28 mouse cellular contexts compared by ENCODE assay signal in the genomic region with DNA sequence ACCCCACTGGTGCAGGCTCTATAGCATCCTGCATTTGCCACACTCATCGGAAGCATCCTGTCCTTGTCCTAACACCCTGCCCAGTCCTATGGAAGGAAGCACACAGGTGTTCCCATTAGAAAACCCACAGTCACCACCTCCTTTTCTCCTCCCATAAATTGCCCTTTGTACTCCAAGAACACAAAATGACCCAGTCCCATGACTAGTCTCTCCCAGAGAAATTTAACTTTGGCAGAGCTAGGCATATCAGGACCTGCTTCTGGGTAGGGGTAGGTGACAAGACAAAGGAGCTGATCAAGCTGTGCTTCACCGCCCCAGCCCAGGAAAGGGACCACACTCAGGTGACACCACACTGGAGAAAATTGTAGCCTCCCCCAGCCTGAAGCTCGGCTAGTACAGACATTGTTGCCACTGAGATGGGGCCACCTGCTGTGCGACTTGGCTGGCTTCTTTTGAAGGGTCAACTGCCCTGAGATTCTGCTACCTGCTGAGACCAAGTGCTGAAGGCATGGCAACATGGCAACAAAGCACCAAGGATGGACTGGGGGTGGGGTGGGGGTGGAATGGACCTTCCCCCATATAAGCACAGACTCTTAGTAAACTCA. TPM values are rescaled to one million over a fixed set of nuclear protein-coding genes. Genes with fewer than 3 reads are reported as not detected.
A peak's percentile ranks its signal among the peaks of the same experiment; 100 is the strongest.
DNase-seq lines count a peak whose midpoint lies in the region; ATAC-seq and TF ChIP-seq lines count a peak whose summit lies in the region.
"Had no signal": no experiment of that assay in that cellular context is flagged by ENCODE, and none has a peak within 500 bp of the region (broad histone marks: within the 10 kb centered on the region; RNA-seq: fewer than 3 reads in every experiment).

No protein-coding gene starts in this region.

- no peak overlapping the region for H3K4me2 ChIP-seq in midbrain, embryonic 11.5 days
- H3K4me2 ChIP-seq in midbrain, embryonic 15.5 days = no peak overlapping the region
- H3K4me2 ChIP-seq in kidney, embryonic 16.5 days (replicated peaks; ENCODE audit: low read depth, low read length) = no peak overlapping the region
- H3K4me2 ChIP-seq: embryonic facial prominence, embryonic 13.5 days; forebrain, embryonic 15.5 days; heart, embryonic 12.5 days; liver, embryonic 15.5 days had no signal

- in situ Hi-C loops in ES-E14 (cut with MboI; ENCODE audit: low sequenced_read_pairs in 2 of 2, unreplicated experiment in 2 of 2) = no loop called here

- peak; percentile 72 for DNase-seq in kidney, adult 11 months
- DNase-seq in kidney, postnatal 4 days = no peak
- peak; percentile 44 for DNase-seq in midbrain, embryonic 11.5 days (ENCODE audit: low spot score, missing footprints)
- DNase-seq in ES-E14 (ENCODE audit: low read depth, low spot score) = peak; percentile 54
- no peak for DNase-seq in heart, postnatal 25 days (ENCODE audit: low spot score)
- DNase-seq in left cerebral cortex, adult 18-20 months (ENCODE audit: low spot score in 2 of 2) = no peak
- DNase-seq: adrenal gland, postnatal 10 days; cerebellum, adult 2 months; cerebellum, postnatal 36 days; embryo, embryonic 11 days; heart, postnatal 10 days; layer of hippocampus, adult 9-11 months; liver; lung, postnatal 4 days; right cerebral cortex, postnatal 25 days; spleen, adult 18-20 months; thymus, postnatal 25 days had no signal

- peaks cover 2% of the 10 kb centered on the region; the same call in 1 of the 2 replicates for H3K27me3 ChIP-seq in midbrain, embryonic 11.5 days (ENCODE audit: control insufficient read depth, insufficient read depth, low read length)
- H3K27me3 ChIP-seq in midbrain, embryonic 15.5 days (replicated peaks) = no peaks in the 10 kb centered on the region
- H3K27me3 ChIP-seq in kidney, embryonic 16.5 days (ENCODE audit: insufficient read depth, low read length) = no peaks in the 10 kb centered on the region
- H3K27me3 ChIP-seq: forebrain, embryonic 15.5 days; heart, embryonic 12.5 days had no signal

- no peak overlapping the region for H3K9ac ChIP-seq in midbrain, embryonic 11.5 days (ENCODE audit: low read length)
- no peak overlapping the region for H3K9ac ChIP-seq in midbrain, embryonic 15.5 days
- no peak overlapping the region for H3K9ac ChIP-seq in ES-E14 (ENCODE audit: insufficient read depth, low read depth, low read length, poor library complexity, severe bottlenecking)
- no peak overlapping the region for H3K9ac ChIP-seq in kidney, embryonic 16.5 days (replicated peaks; ENCODE audit: low read length)
- H3K9ac ChIP-seq: embryonic facial prominence, embryonic 13.5 days; forebrain, embryonic 15.5 days; heart, embryonic 12.5 days; liver, embryonic 15.5 days had no signal

- H3K4me3 ChIP-seq in midbrain, embryonic 11.5 days (ENCODE audit: low read depth, low read length) = no peak overlapping the region
- no peak overlapping the region for H3K4me3 ChIP-seq in midbrain, embryonic 15.5 days
- no peak overlapping the region for H3K4me3 ChIP-seq in ES-E14 (ENCODE audit: insufficient read depth in 1 of 2, low read depth in 1 of 2, low read length in 2 of 2, poor library complexity in 1 of 2, severe bottlenecking in 1 of 2)
- H3K4me3 ChIP-seq in kidney, embryonic 16.5 days (ENCODE audit: low read length) = no peak overlapping the region
- H3K4me3 ChIP-seq: embryonic facial prominence, embryonic 13.5 days; erythroblast, embryonic 14.5 days; forebrain, embryonic 15.5 days; heart, embryonic 12.5 days; limb, embryonic 10.5 days; liver, embryonic 15.5 days had no signal

- intact Hi-C loops in heart, postnatal 25 days (cut with DNase I) = no loop called here

- 30% methylated on average over 4 of the region's 4 CpGs for WGBS in midbrain, embryonic 11.5 days
- 43% methylated on average over 4 of the region's 4 CpGs for WGBS in midbrain, embryonic 15.5 days
- WGBS in kidney, embryonic 16.5 days = 42% methylated on average over 4 of the region's 4 CpGs

- no peaks in the 10 kb centered on the region for H3K9me3 ChIP-seq in midbrain, embryonic 11.5 days (ENCODE audit: control insufficient read depth, low read length)
- H3K9me3 ChIP-seq in midbrain, embryonic 15.5 days = no peaks in the 10 kb centered on the region
- H3K9me3 ChIP-seq in ES-E14 (ENCODE audit: control insufficient read depth, insufficient read depth, low read depth, low read length) = no peaks in the 10 kb centered on the region
- no peaks in the 10 kb centered on the region for H3K9me3 ChIP-seq in kidney, embryonic 16.5 days (ENCODE audit: low read length)
- H3K9me3 ChIP-seq: embryonic facial prominence, embryonic 13.5 days; forebrain, embryonic 15.5 days; heart, embryonic 12.5 days; limb, embryonic 10.5 days; liver, embryonic 15.5 days had no signal

- no peaks in the 10 kb centered on the region for H3K36me3 ChIP-seq in midbrain, embryonic 11.5 days (ENCODE audit: control insufficient read depth, insufficient read depth, low read length)
- H3K36me3 ChIP-seq in midbrain, embryonic 15.5 days (replicated peaks) = no peaks in the 10 kb centered on the region
- no peaks in the 10 kb centered on the region for H3K36me3 ChIP-seq in ES-E14 (ENCODE audit: control insufficient read depth, insufficient read depth, low read length, poor library complexity, severe bottlenecking)
- no peaks in the 10 kb centered on the region for H3K36me3 ChIP-seq in kidney, embryonic 16.5 days (ENCODE audit: insufficient read depth, low read length)
- H3K36me3 ChIP-seq: embryonic facial prominence, embryonic 13.5 days; forebrain, embryonic 15.5 days; heart, embryonic 12.5 days; limb, embryonic 10.5 days; liver, embryonic 15.5 days had no signal

- no peak overlapping the region for H3K27ac ChIP-seq in midbrain, embryonic 11.5 days (ENCODE audit: low read depth, low read length)
- no peak overlapping the region for H3K27ac ChIP-seq in midbrain, embryonic 15.5 days
- H3K27ac ChIP-seq in ES-E14 (ENCODE audit: insufficient read depth, low read depth, low read length, poor library complexity, severe bottlenecking) = no peak overlapping the region
- no peak overlapping the region for H3K27ac ChIP-seq in kidney, embryonic 16.5 days (ENCODE audit: low read length)
- H3K27ac ChIP-seq: embryonic facial prominence, embryonic 13.5 days; forebrain, embryonic 15.5 days; hindbrain, postnatal 0 days; limb, embryonic 10.5 days; liver, embryonic 15.5 days had no signal

- ATAC-seq in midbrain, embryonic 11.5 days (ENCODE audit: low FRiP score) = no peak
- no peak for ATAC-seq in midbrain, embryonic 15.5 days (replicated peaks)
- peak; percentile 17; the same call in 1 of the 2 replicates for ATAC-seq in kidney, embryonic 16.5 days (ENCODE audit: low FRiP score, low TSS enrichment)
- ATAC-seq: forebrain, embryonic 15.5 days; hindbrain, postnatal 0 days; intestine, embryonic 16.5 days had no signal

- H3K4me1 ChIP-seq in midbrain, embryonic 11.5 days (ENCODE audit: control insufficient read depth, insufficient read depth, low read length) = peaks cover 2% of the 10 kb centered on the region; the same call in 1 of the 2 replicates
- H3K4me1 ChIP-seq in midbrain, embryonic 15.5 days = peaks cover 3% of the 10 kb centered on the region; the same call in 1 of the 2 replicates
- H3K4me1 ChIP-seq in ES-E14 (ENCODE audit: control insufficient read depth in 2 of 2, insufficient read depth in 2 of 2, low read length in 2 of 2, poor library complexity in 1 of 2) = peaks cover 5 to 22% of the 10 kb centered on the region in 2 experiments; a peak in 2 of 4 replicates
- H3K4me1 ChIP-seq in kidney, embryonic 16.5 days (ENCODE audit: insufficient read depth, low read length) = peaks cover 16% of the 10 kb centered on the region
- H3K4me1 ChIP-seq: forebrain, embryonic 15.5 days had no signal

TF ChIP-seq in ES-E14, 5 proteins besides CTCF, POLR2A, EP300 and RAD21:
- TF ChIP-seq ZC3H11A (IDR thresholded peaks at IDR 0.05; ENCODE audit: borderline replicate concordance, low read depth, low read length) (no peak), MAFK (IDR thresholded peaks at IDR 0.05; ENCODE audit: insufficient read depth, low read depth, low read length) (no peak), ZNF384 (IDR thresholded peaks at IDR 0.05; ENCODE audit: low read depth, low read length) (no peak), HCFC1 (IDR thresholded peaks at IDR 0.05; ENCODE audit: borderline replicate concordance, insufficient read depth, low read length) (no peak), CHD2 (IDR thresholded peaks at IDR 0.05; ENCODE audit: low read depth, low read length) (no peak)

RNA-seq across cellular contexts. Expression of gene BC034090, which starts 6.4 kb away (rescaled TPM):
- 2.7 and 3.1 TPM in 2 replicates for polyA plus RNA-seq in midbrain, embryonic 11.5 days (2014; fragmentation: Nextera tagmentation; extraction: Ambion mirVana)
- polyA plus RNA-seq in midbrain, embryonic 15.5 days (2015; fragmentation: Nextera tagmentation; extraction: Ambion mirVana) = 4.0 and 4.3 TPM in 2 replicates
- 4.2 and 7.8 TPM in 2 replicates for total RNA-seq in ES-E14 (2012; rRNA removed)
- 8.2 and 9.1 TPM in 2 replicates for polyA plus RNA-seq in kidney, embryonic 16.5 days (2015; fragmentation: Nextera tagmentation; extraction: Ambion mirVana)
- total RNA-seq in heart, postnatal 25 days (2021) = 10 to 100 TPM; 38.0 to 41.4 TPM
- total RNA-seq in left cerebral cortex, adult 18-20 months (2021) = 10 to 100 TPM in 1 of 2 experiments, 1 to 10 TPM in 1; 7.9 to 10.7 TPM
- total RNA-seq: neutrophil, adult 5-6 weeks had no signal
- polyA plus RNA-seq: erythroblast, embryonic 14.5 days had no signal

Comparison
In these comparisons a context has a peak if more than half of its experiments do, and no peak if none do; other contexts are left out.
1. DNase-seq: peak in kidney, adult 11 months (single experiment), midbrain, embryonic 11.5 days (single experiment) and ES-E14 (single experiment); none in kidney, postnatal 4 days (0 of 2), heart, postnatal 25 days (single experiment) and left cerebral cortex, adult 18-20 months (0 of 2).